Mouse (Mus musculus) forebrain, embryonic 14.5 days (tissue): ENCODE measurements at regions not wholly inside any gene's neighbourhood (a gene's known extent, or its start where the extent isn't known, plus 50 kb on each side); places are given as distances from the start of the nearest gene placed in this dataset.
A peak's percentile ranks its signal among the peaks of the same experiment; 100 is the strongest.

Experiments used
- ATAC-seq: fragments of 200-750 bp; cut with Nextera tagmentation; 2 replicates; pipeline ENCODE4 v1.8.0; 2017; ENCODE audit warnings: mild to moderate bottlenecking, moderate library complexity
- DNase-seq: peaks from one replicate; pipeline ENCODE4 v3.0.0-alpha.2; 2015; ENCODE audit warnings: low spot score
- H3K27ac ChIP-seq: fragments of 300-500 bp; sonication (generic); 2 replicates; pipeline ENCODE4 v1.5.1; 2014; ENCODE audit warnings: low read depth, mild to moderate bottlenecking, control low read depth, low read length, moderate library complexity
- H3K27me3 ChIP-seq: fragments of 300-500 bp; sonication (generic); replicated peaks from 2 replicates; pipeline ENCODE4 v1.6.1; 2014; ENCODE audit warnings: low read length, control low read depth, mixed read lengths; ENCODE audit not compliant: control insufficient read depth, insufficient read depth
- H3K36me3 ChIP-seq: fragments of 300-500 bp; sonication (generic); 2 replicates; pipeline ENCODE4 v1.6.1; 2014; ENCODE audit warnings: low read length, control low read depth; ENCODE audit not compliant: control insufficient read depth, insufficient read depth
- H3K4me1 ChIP-seq: fragments of 300-500 bp; sonication (generic); 2 replicates; pipeline ENCODE4 v1.6.1; 2014; ENCODE audit warnings: antibody characterized with exemption, low read length, control low read depth; ENCODE audit not compliant: control insufficient read depth, insufficient read depth
- H3K4me2 ChIP-seq: fragments of 300-500 bp; sonication (generic); 2 replicates; pipeline ENCODE4 v1.6.1; 2014; ENCODE audit warnings: mild to moderate bottlenecking, control low read depth, low read length
- H3K4me3 ChIP-seq: fragments of 300-500 bp; sonication (generic); 2 replicates; pipeline ENCODE4 v1.5.1; 2014; ENCODE audit warnings: low read depth, low read length, control low read depth
- H3K9ac ChIP-seq: fragments of 300-500 bp; sonication (generic); 2 replicates; pipeline ENCODE4 v1.6.1; 2014; ENCODE audit warnings: mild to moderate bottlenecking, low read length, control low read depth, moderate library complexity
- H3K9me3 ChIP-seq: fragments of 300-500 bp; sonication (generic); replicated peaks from 2 replicates; pipeline ENCODE4 v1.6.1; 2016; ENCODE audit warnings: low read length, control low read depth, mixed read lengths; ENCODE audit not compliant: control insufficient read depth
- WGBS: fragments of 180-500 bp; shearing (Covaris S2); extraction: QIAGEN DNeasy Blood & Tissue Kit; methylation state at CpG from one replicate; pipeline ENCODE4 v1.1.7; 2014; 5-methylcytosine and 5-hydroxymethylcytosine counted together

DNA sequence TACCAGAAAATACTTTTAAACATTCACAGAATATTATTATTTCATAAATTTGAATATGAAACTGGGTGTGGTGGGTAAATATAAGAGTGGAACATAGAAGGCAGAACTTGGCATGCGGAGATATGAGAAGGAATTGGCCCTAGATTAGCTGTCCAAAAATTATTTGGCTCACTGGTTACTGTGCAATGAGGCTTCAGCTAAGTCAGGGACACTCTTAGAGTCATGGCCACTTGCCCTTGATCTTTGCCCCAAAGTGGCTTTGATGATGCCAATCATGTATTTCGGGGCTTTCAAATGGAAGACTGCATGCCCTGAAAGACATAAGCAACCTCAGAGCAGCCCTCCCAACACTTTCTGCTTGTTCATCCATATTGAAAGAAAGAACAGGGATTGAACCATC lies 76.9 kb downstream of the Pxdc1 start:
- Histone ChIP-seq H3K9me3 (no peaks in the 10 kb centered on the region), H3K27me3 (no peaks in the 10 kb centered on the region), H3K4me3 (no peak overlapping the region), H3K27ac (no peak overlapping the region), H3K4me1 (peaks cover 8% of the 10 kb centered on the region), H3K4me2 (no peak overlapping the region), H3K9ac (no peak overlapping the region), H3K36me3 (no peaks in the 10 kb centered on the region)
- 91% methylated on average over 2 of the region's 2 CpGs for WGBS
- DNase-seq (no peak), ATAC-seq (peak; percentile 49)

DNA sequence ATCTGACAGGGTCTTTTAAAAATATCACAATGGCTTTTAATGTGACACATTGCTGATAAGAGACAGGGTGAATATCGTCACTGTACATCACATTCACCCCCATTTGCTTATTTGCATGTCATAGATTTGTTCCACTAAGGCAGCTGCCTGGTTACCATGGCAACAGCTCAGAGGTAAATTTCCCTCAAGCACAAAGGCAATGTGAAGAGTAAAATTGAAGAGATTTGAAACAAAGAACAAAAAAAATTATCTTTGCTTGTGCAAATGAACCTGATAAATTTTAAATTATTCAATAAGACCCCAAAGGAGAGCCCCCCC lies 77.3 kb downstream of the Pxdc1 start:
- Histone ChIP-seq H3K27me3 (no peaks in the 10 kb centered on the region), H3K36me3 (no peaks in the 10 kb centered on the region), H3K4me2 (no peak overlapping the region), H3K4me1 (peaks cover 8% of the 10 kb centered on the region), H3K9ac (0 out of 2 replicates have a peak overlapping the region, but pooled peaks have one; percentile 7), H3K9me3 (no peaks in the 10 kb centered on the region), H3K4me3 (no peak overlapping the region), H3K27ac (peak overlapping the region; percentile 72)
- peak; percentile 96 for ATAC-seq
- peak; percentile 93 for DNase-seq
- 15% methylated on average over 1 of the region's 1 CpGs for WGBS

DNA sequence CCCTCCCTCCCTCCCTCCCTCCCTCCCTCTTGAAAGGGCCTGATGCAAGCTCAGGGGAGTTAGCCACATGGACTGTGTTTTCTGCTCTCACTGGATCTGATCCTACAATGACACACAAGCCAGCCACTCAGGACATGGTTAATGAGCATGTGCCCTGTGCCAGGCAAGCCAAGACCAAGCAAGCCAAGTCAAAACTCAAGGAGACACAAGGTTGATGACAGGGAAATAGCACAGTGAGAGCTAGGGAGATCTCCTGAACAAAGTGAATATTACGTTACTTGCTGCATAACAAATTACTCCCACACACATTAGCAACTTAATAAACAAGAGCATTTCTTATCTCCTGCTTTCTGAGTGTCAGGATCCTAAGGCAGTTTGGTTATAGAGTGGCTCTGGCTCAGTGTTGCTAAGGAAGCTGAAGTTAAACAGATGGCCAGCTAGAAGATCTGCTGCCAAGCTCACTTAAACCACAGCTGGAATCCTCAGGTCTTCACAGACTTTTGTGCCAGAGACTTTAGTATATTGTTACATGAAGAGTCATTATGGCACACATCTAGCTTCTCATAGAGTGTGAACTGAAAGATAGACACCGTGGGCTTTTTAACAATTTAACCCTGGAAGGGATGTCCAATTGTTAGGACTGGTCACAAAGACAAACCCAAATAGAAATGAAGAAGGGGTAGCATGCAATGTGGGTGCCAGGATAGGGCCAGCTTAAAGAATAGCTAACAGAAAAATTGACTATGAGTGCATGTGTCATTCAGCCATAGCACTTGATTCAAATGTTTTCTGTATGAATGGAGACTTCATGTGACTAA lies 77.9 kb downstream of the Pxdc1 start:
- no peak overlapping the region for H3K4me3 ChIP-seq
- H3K9me3 ChIP-seq: no peaks in the 10 kb centered on the region
- H3K4me2 ChIP-seq: no peak overlapping the region
- peaks cover 8% of the 10 kb centered on the region for H3K4me1 ChIP-seq
- DNase-seq (peak; percentile 29), ATAC-seq (peak; percentile 63)
- H3K36me3 ChIP-seq: no peaks in the 10 kb centered on the region
- H3K9ac ChIP-seq: 0 out of 2 replicates have a peak overlapping the region, but pooled peaks have one; percentile 7
- peak overlapping the region; percentile 72 for H3K27ac ChIP-seq
- 67% methylated on average over 2 of the region's 2 CpGs for WGBS
- no peaks in the 10 kb centered on the region for H3K27me3 ChIP-seq

DNA sequence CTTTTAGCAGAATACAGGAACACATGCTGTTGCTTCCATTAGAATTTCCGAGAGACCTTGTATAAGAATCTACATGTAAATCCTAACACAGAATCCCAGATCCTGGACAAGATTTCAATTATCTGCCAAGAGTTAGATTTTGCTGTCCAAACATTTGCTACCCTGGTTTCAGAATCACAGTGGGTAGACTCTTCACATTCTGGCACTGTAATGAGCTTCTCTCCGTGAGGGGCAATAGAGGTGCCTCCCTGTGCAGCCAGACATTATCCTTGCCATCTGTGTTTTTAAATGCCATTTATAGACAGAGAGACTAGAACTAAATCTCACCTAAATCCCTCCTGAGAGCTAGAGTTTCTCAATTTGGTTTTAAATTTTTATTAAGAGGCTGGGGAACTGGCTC lies 84.0 kb downstream of the Pxdc1 start:
- DNase-seq (peak; percentile 2), ATAC-seq (no peak)
- Histone ChIP-seq H3K9me3 (no peaks in the 10 kb centered on the region), H3K27ac (no peak overlapping the region), H3K4me2 (no peak overlapping the region), H3K9ac (no peak overlapping the region), H3K27me3 (no peaks in the 10 kb centered on the region), H3K4me1 (no peaks in the 10 kb centered on the region), H3K4me3 (no peak overlapping the region), H3K36me3 (no peaks in the 10 kb centered on the region)
- 62% methylated on average over 2 of the region's 2 CpGs for WGBS

DNA sequence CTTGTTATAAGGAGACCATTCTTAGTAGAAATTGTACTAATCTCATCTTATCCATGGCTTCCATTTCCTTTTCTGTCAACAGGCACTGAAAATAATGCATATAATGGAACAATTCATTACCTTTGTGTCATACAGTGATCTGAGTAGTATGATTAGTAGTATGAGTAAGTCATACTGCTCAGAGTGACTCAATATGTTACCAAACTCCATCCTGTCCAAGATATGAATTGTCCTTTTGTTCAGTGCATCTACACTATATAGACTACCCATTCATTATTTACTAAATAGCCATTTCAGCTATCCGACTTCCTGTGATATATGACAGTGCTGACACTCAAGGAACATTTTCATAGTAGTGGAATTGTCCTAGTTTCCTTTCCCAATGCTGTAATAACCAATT lies 86.6 kb downstream of the Pxdc1 start:
- H3K4me1 ChIP-seq: no peaks in the 10 kb centered on the region
- no peak for DNase-seq
- H3K4me2 ChIP-seq: no peak overlapping the region
- H3K27me3 ChIP-seq: no peaks in the 10 kb centered on the region
- 87% methylated on average over 1 of the region's 1 CpGs for WGBS
- H3K4me3 ChIP-seq: no peak overlapping the region
- H3K36me3 ChIP-seq: no peaks in the 10 kb centered on the region
- no peak overlapping the region for H3K9ac ChIP-seq
- ATAC-seq: no peak
- H3K9me3 ChIP-seq: no peaks in the 10 kb centered on the region
- no peak overlapping the region for H3K27ac ChIP-seq

DNA sequence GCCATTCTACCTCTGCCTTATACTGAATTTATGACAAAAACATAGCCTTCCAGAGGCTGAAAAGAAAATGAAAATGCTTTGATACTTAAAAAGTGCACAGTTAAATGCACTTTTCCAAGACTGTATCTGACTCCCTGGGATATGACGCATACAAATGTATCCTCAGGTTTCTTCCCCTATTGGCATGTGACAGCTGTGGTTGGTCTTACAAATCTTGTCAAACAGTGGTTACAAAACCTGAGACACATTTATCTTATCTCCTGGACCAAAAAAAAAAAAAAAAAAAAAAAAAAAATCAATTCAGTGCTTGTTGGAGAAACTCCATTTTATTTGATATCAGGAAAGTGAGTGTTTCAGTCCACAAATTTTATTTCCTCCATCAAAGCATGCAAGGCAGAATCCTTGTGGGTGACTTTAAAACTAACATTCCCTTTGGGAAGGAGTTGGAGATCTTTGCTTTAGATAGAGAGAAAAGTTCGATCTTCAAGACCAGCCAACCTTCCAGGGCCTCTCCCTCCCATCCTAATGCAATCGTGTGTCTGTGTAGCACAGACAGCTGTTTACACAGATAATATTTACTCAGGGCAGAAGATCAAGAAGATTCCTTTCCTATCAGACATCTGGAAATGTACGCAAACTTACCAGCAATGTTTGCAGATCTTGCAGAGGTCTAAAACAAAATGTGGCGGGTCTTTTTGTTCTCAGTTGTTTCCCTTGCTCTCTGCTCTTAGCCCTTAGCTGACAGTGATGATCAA lies 103.0 kb downstream of the Pxdc1 start:
- Histone ChIP-seq H3K9ac (no peak overlapping the region), H3K4me2 (no peak overlapping the region), H3K4me1 (no peaks in the 10 kb centered on the region), H3K4me3 (no peak overlapping the region), H3K36me3 (no peaks in the 10 kb centered on the region), H3K27me3 (no peaks in the 10 kb centered on the region), H3K27ac (no peak overlapping the region), H3K9me3 (0 out of 2 replicates have a peak, but pooled peaks cover 4% of the 10 kb centered on the region)
- 91% methylated on average over 5 of the region's 5 CpGs for WGBS
- ATAC-seq: no peak
- no peak for DNase-seq

DNA sequence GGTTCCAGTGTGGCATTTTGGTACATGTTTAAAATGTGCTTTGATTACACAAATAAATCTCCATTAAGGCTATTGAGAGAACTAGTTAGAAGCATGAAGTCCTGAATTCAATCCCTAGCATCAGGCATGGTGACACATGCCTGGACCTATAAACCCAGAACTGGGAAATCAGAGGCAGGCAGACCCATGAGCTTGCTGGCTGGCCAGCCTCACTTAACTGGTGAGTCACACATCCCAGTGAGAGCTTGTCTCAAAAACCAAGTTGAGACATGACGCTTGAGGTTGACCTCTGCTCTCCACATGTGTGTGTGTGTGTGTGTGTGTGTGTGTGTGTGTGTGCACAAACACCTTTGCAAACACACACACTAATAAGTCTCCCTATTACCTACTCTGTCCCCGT lies 112.6 kb downstream of the Pxdc1 start:
- Histone ChIP-seq H3K27ac (no peak overlapping the region), H3K4me2 (no peak overlapping the region), H3K27me3 (no peaks in the 10 kb centered on the region), H3K4me1 (no peaks in the 10 kb centered on the region), H3K4me3 (no peak overlapping the region), H3K9ac (no peak overlapping the region), H3K36me3 (no peaks in the 10 kb centered on the region), H3K9me3 (no peaks in the 10 kb centered on the region)
- no peak for DNase-seq
- no peak for ATAC-seq
- WGBS: 97% methylated on average over 2 of the region's 2 CpGs

DNA sequence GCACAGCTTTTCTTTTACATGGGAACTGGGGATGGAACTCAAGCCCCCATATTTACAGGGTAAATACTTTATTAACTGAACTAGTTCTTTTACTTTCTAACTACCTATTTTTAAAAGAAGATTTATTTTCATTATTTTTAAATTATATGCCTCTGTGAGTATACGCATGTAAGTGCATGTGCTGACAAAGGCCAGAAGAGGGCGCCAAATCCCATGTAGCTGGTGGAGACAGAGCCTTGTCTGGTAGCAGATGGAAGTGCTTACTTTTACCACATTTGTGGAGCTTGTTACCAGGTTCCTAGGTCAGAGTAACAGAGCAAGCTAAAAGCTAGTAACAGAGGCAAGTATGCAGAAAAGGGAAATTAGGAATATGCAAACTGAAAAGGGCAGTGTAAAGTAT lies 119.4 kb downstream of the Pxdc1 start:
- H3K27ac ChIP-seq: no peak overlapping the region
- H3K9ac ChIP-seq: no peak overlapping the region
- 79% methylated on average over 2 of the region's 2 CpGs for WGBS
- no peak overlapping the region for H3K4me3 ChIP-seq
- H3K4me1 ChIP-seq: no peaks in the 10 kb centered on the region
- H3K9me3 ChIP-seq: peaks cover 3% of the 10 kb centered on the region; the same call in 1 of the 2 replicates
- no peak for ATAC-seq
- no peak overlapping the region for H3K4me2 ChIP-seq
- H3K27me3 ChIP-seq: no peaks in the 10 kb centered on the region
- H3K36me3 ChIP-seq: no peaks in the 10 kb centered on the region
- DNase-seq: no peak

DNA sequence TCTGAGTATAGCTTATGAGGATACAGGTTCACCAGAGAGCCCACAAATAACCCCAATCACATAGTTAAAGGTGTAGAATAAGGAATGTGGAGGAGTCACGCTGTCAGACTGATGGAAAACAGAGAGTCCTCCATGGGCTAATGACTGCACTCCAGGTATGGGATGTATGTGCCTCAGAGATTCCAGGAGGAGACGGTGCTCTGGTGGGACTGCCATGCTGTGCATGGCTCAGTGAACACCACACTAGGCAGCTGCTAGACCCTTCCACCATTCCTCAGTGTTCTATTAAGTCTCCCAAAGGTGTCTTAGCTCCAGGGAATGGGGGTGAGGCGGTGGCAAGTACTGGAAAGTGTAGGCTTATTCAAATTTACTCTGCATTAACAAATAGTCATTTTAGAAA lies 142.0 kb downstream of the Pxdc1 start:
- Histone ChIP-seq H3K27me3 (no peaks in the 10 kb centered on the region), H3K9me3 (no peaks in the 10 kb centered on the region), H3K36me3 (no peaks in the 10 kb centered on the region), H3K4me1 (no peaks in the 10 kb centered on the region), H3K4me2 (no peak overlapping the region), H3K4me3 (no peak overlapping the region), H3K9ac (no peak overlapping the region), H3K27ac (no peak overlapping the region)
- 91% methylated on average over 3 of the region's 3 CpGs for WGBS
- ATAC-seq: no peak
- DNase-seq: no peak
